9 mouse cellular contexts compared by ENCODE assay signal in the genomic region with DNA sequence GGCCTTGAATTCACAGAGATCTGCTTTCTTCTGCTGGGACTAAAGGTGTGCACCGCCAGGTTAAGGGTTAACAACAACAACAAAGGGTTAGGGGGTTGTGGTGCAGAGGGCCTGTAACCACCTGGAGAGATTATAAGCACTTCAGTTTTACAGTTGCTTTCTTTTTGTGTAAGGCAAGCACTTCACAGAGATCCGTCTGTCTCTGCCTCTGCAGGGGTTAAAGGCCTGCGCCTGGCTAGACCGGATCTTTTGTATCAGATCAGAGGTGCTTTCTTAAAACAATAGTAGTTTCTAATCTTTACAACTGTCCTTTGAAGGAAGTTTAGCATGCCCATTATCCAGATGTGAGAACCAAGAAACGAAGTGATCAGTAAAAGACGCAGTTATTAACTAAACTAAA. TPM values are rescaled to one million over a fixed set of nuclear protein-coding genes. Genes with fewer than 3 reads are reported as not detected.
DNase-seq lines count a peak whose midpoint lies in the region; ATAC-seq and TF ChIP-seq lines count a peak whose summit lies in the region.
"Had no signal": no experiment of that assay in that cellular context is flagged by ENCODE, and none has a peak within 500 bp of the region (broad histone marks: within the 10 kb centered on the region; RNA-seq: fewer than 3 reads in every experiment).

No protein-coding gene starts in this region.

- H3K9ac ChIP-seq in heart, embryonic 14.5 days (ENCODE audit: low read length) = 0 out of 2 replicates have a peak overlapping the region, but pooled peaks have one; percentile 52
- H3K9ac ChIP-seq in MEL (ENCODE audit: control insufficient read depth, low read depth, low read length, poor library complexity, severe bottlenecking) = peak overlapping the region; percentile 99
- H3K9ac ChIP-seq in hindbrain, embryonic 13.5 days = no peak overlapping the region; the same call in 1 of the 2 replicates
- peak overlapping the region; percentile 66; the same call in 1 of the 2 replicates for H3K9ac ChIP-seq in midbrain, embryonic 16.5 days (ENCODE audit: low read depth, low read length)

- TF ChIP-seq POLR2A in MEL (IDR thresholded peaks at IDR 0.05; ENCODE audit: control insufficient read depth in 1 of 2, insufficient read depth in 1 of 2, low read depth in 1 of 2, low read length in 2 of 2, poor library complexity in 1 of 2) = no peak

- 27% methylated on average over 6 of the region's 6 CpGs for WGBS in heart, embryonic 14.5 days
- WGBS in hindbrain, embryonic 13.5 days = 22% methylated on average over 6 of the region's 6 CpGs
- 18% methylated on average over 6 of the region's 6 CpGs for WGBS in midbrain, embryonic 16.5 days

- peaks cover 8% of the 10 kb centered on the region for H3K79me2 ChIP-seq in MEL (ENCODE audit: control insufficient read depth, insufficient read depth, low read length, poor library complexity)

- TF ChIP-seq EP300 in MEL (IDR thresholded peaks at IDR 0.05; ENCODE audit: low read depth in 1 of 2, low read length in 2 of 2) = no peak

- H3K4me2 ChIP-seq in heart, embryonic 14.5 days (ENCODE audit: low read length) = peak overlapping the region; percentile 51
- H3K4me2 ChIP-seq in hindbrain, embryonic 13.5 days = peak overlapping the region; percentile 54
- H3K4me2 ChIP-seq in midbrain, embryonic 16.5 days (ENCODE audit: low read length) = peak overlapping the region; percentile 58

- TF ChIP-seq CTCF in MEL (IDR thresholded peaks at IDR 0.05 in 2 of 3, conservative IDR thresholded peaks at IDR 0.05 in 1 of 3; ENCODE audit: control insufficient read depth in 1 of 3, insufficient read depth in 1 of 3, low read depth in 2 of 3, low read length in 3 of 3, poor library complexity in 1 of 3, severe bottlenecking in 1 of 3) = no peak

- H3K27me3 ChIP-seq in heart, embryonic 14.5 days (ENCODE audit: control insufficient read depth, insufficient read depth, low read length) = no peaks in the 10 kb centered on the region
- H3K27me3 ChIP-seq in MEL (ENCODE audit: control insufficient read depth in 1 of 2, insufficient read depth in 2 of 2, low read length in 2 of 2) = no peaks in the 10 kb centered on the region
- no peaks in the 10 kb centered on the region; the same call in 1 of the 2 replicates for H3K27me3 ChIP-seq in hindbrain, embryonic 13.5 days
- no peaks in the 10 kb centered on the region for H3K27me3 ChIP-seq in midbrain, embryonic 16.5 days (ENCODE audit: control insufficient read depth, insufficient read depth, low read depth, low read length)

- TF ChIP-seq RAD21 in MEL (IDR thresholded peaks at IDR 0.05; ENCODE audit: low read depth, low read length) = no peak

- H3K4me1 ChIP-seq in heart, embryonic 14.5 days (ENCODE audit: control insufficient read depth in 2 of 2, insufficient read depth in 2 of 2, low read length in 2 of 2) = peaks cover 0 to 4% of the 10 kb centered on the region in 2 experiments; a peak in 1 of 4 replicates
- H3K4me1 ChIP-seq in MEL (ENCODE audit: control insufficient read depth in 1 of 2, insufficient read depth in 2 of 2, low read length in 2 of 2) = peaks cover 1 to 9% of the 10 kb centered on the region in 2 experiments; a peak in 3 of 4 replicates
- peaks cover 13% of the 10 kb centered on the region for H3K4me1 ChIP-seq in hindbrain, embryonic 13.5 days (replicated peaks)
- no peaks in the 10 kb centered on the region for H3K4me1 ChIP-seq in midbrain, embryonic 16.5 days (ENCODE audit: control insufficient read depth, insufficient read depth, low read length)

- H3K4me3 ChIP-seq in heart, embryonic 14.5 days (ENCODE audit: control insufficient read depth in 1 of 2, insufficient read depth in 1 of 2, low read depth in 1 of 2, low read length in 2 of 2) = peak overlapping the region; percentile 48 to 67
- H3K4me3 ChIP-seq in MEL (ENCODE audit: control insufficient read depth in 1 of 2, insufficient read depth in 1 of 2, low read depth in 2 of 2, low read length in 2 of 2) = peak overlapping the region; percentile 38 to 47
- H3K4me3 ChIP-seq in hindbrain, embryonic 13.5 days = peak overlapping the region; percentile 52
- peak overlapping the region; percentile 54 for H3K4me3 ChIP-seq in midbrain, embryonic 16.5 days (ENCODE audit: low read depth, low read length)

- peak overlapping the region; percentile 39 to 59; a peak in 2 of 4 replicates for H3K27ac ChIP-seq in heart, embryonic 14.5 days (replicated peaks in 1 of 2; ENCODE audit: control insufficient read depth in 1 of 2, insufficient read depth in 1 of 2, low read depth in 2 of 2, low read length in 2 of 2)
- H3K27ac ChIP-seq in MEL (ENCODE audit: control insufficient read depth, low read depth, low read length) = peak overlapping the region; percentile 61
- peak overlapping the region; percentile 30; the same call in 1 of the 2 replicates for H3K27ac ChIP-seq in hindbrain, embryonic 13.5 days
- H3K27ac ChIP-seq in midbrain, embryonic 16.5 days (ENCODE audit: low read length) = no peak overlapping the region

- no peaks in the 10 kb centered on the region for H3K9me3 ChIP-seq in heart, embryonic 14.5 days (ENCODE audit: control insufficient read depth, low read length)
- H3K9me3 ChIP-seq in MEL (replicated peaks; ENCODE audit: insufficient read depth, low read length) = no peaks in the 10 kb centered on the region
- H3K9me3 ChIP-seq in hindbrain, embryonic 13.5 days = no peaks in the 10 kb centered on the region
- no peaks in the 10 kb centered on the region for H3K9me3 ChIP-seq in midbrain, embryonic 16.5 days (replicated peaks; ENCODE audit: control insufficient read depth, low read length, poor library complexity, severe bottlenecking)

- ATAC-seq in heart, embryonic 14.5 days (ENCODE audit: insufficient number of reproducible peaks, insufficient read depth, low FRiP score, low read depth) = no peak
- peak; percentile 33; the same call in 1 of the 2 replicates for ATAC-seq in hindbrain, embryonic 13.5 days (ENCODE audit: low FRiP score)
- peak; percentile 23; the same call in 1 of the 2 replicates for ATAC-seq in midbrain, embryonic 16.5 days

- DNase-seq in heart, adult 11 months = no peak
- no peak for DNase-seq in MEL (ENCODE audit: low read depth, low spot score)
- no peak for DNase-seq in left cerebral cortex, postnatal 10 days (ENCODE audit: extremely low spot score in 1 of 2, low spot score in 2 of 2)
- no peak for DNase-seq in embryo, embryonic 9.5 days (ENCODE audit: extremely low spot score)
- DNase-seq in layer of hippocampus, adult 9-10 months (ENCODE audit: low spot score) = no peak

- intact Hi-C loops in left cerebral cortex, postnatal 10 days (cut with DNase I) = no loop called here

- H3K36me3 ChIP-seq in heart, embryonic 14.5 days (ENCODE audit: control insufficient read depth, insufficient read depth, low read length) = peaks cover 27% of the 10 kb centered on the region
- peaks cover 0 to 6% of the 10 kb centered on the region in 2 experiments; a peak in 3 of 4 replicates for H3K36me3 ChIP-seq in MEL (ENCODE audit: control insufficient read depth in 1 of 2, insufficient read depth in 2 of 2, low read length in 2 of 2)
- peaks cover 19% of the 10 kb centered on the region for H3K36me3 ChIP-seq in hindbrain, embryonic 13.5 days
- H3K36me3 ChIP-seq in midbrain, embryonic 16.5 days (ENCODE audit: control insufficient read depth, insufficient read depth, low read length) = no peaks in the 10 kb centered on the region; the same call in 1 of the 2 replicates

RNA-seq across cellular contexts. Expression of gene Med12, which starts 0.4 kb away (rescaled TPM):
- polyA plus RNA-seq in heart, embryonic 14.5 days (2014; fragmentation: Nextera tagmentation; extraction: Ambion mirVana) = 25.9 and 29.2 TPM in 2 replicates
- total RNA-seq in MEL (2012; rRNA removed) = 20.9 and 23.1 TPM in 2 replicates
- 10 to 100 TPM in 1 of 2 experiments, not detected in 1; 68.0 TPM for polyA plus RNA-seq in MEL (2012; ENCODE audit: insufficient read depth in 1 of 2, insufficient read length in 2 of 2, low read depth in 1 of 2, low replicate concordance in 2 of 2, missing spikeins in 1 of 2)
- 26.6 and 28.6 TPM in 2 replicates for polyA plus RNA-seq in hindbrain, embryonic 13.5 days (2015; fragmentation: Nextera tagmentation; extraction: Ambion mirVana)
- polyA plus RNA-seq in midbrain, embryonic 16.5 days (2015; fragmentation: Nextera tagmentation; extraction: Ambion mirVana) = 24.4 and 26.0 TPM in 2 replicates
- total RNA-seq in left cerebral cortex, postnatal 10 days (2021) = 10 to 100 TPM; 26.1 to 33.7 TPM

RNA-seq across cellular contexts. Expression of gene Gm20489, which starts 4.6 kb away (rescaled TPM):
- polyA plus RNA-seq in heart, embryonic 14.5 days (2014; fragmentation: Nextera tagmentation; extraction: Ambion mirVana) = not detected in 2 replicates
- not detected in 2 replicates for total RNA-seq in MEL (2012; rRNA removed)
- not detected for polyA plus RNA-seq in MEL (2012; ENCODE audit: insufficient read depth in 1 of 2, insufficient read length in 2 of 2, low read depth in 1 of 2, low replicate concordance in 2 of 2, missing spikeins in 1 of 2)
- polyA plus RNA-seq in hindbrain, embryonic 13.5 days (2015; fragmentation: Nextera tagmentation; extraction: Ambion mirVana) = not detected in 2 replicates
- not detected in 2 replicates for polyA plus RNA-seq in midbrain, embryonic 16.5 days (2015; fragmentation: Nextera tagmentation; extraction: Ambion mirVana)
- total RNA-seq in left cerebral cortex, postnatal 10 days (2021) = not detected
- polyA plus RNA-seq: Patski had no signal

RNA-seq across cellular contexts. Expression of gene Il2rg, which starts 5.4 kb away (rescaled TPM):
- polyA plus RNA-seq in heart, embryonic 14.5 days (2014; fragmentation: Nextera tagmentation; extraction: Ambion mirVana) = 16.7 and 18.0 TPM in 2 replicates
- 1.6 and 1.9 TPM in 2 replicates for total RNA-seq in MEL (2012; rRNA removed)
- polyA plus RNA-seq in MEL (2012; ENCODE audit: insufficient read depth in 1 of 2, insufficient read length in 2 of 2, low read depth in 1 of 2, low replicate concordance in 2 of 2, missing spikeins in 1 of 2) = 1 to 10 TPM in 1 of 2 experiments, not detected in 1; 3.5 TPM
- polyA plus RNA-seq in hindbrain, embryonic 13.5 days (2015; fragmentation: Nextera tagmentation; extraction: Ambion mirVana) = 5.4 and 6.2 TPM in 2 replicates
- 5.6 and 5.7 TPM in 2 replicates for polyA plus RNA-seq in midbrain, embryonic 16.5 days (2015; fragmentation: Nextera tagmentation; extraction: Ambion mirVana)
- total RNA-seq in left cerebral cortex, postnatal 10 days (2021) = 1 to 10 TPM; 2.5 to 3.7 TPM

RNA-seq across cellular contexts. Expression of gene Gm614, which starts 9.6 kb away (rescaled TPM):
- polyA plus RNA-seq in heart, embryonic 14.5 days (2014; fragmentation: Nextera tagmentation; extraction: Ambion mirVana) = not detected in 2 replicates
- total RNA-seq in MEL (2012; rRNA removed) = not detected in 2 replicates
- polyA plus RNA-seq in MEL (2012; ENCODE audit: insufficient read depth in 1 of 2, insufficient read length in 2 of 2, low read depth in 1 of 2, low replicate concordance in 2 of 2, missing spikeins in 1 of 2) = not detected
- 0.27 TPM in 1 of 2 replicates, not detected in the other for polyA plus RNA-seq in hindbrain, embryonic 13.5 days (2015; fragmentation: Nextera tagmentation; extraction: Ambion mirVana)
- polyA plus RNA-seq in midbrain, embryonic 16.5 days (2015; fragmentation: Nextera tagmentation; extraction: Ambion mirVana) = not detected in 2 replicates
- not detected for total RNA-seq in left cerebral cortex, postnatal 10 days (2021)
- polyA plus RNA-seq: Patski had no signal

RNA-seq across cellular contexts. Expression of gene Foxo4, which starts 19.1 kb away (rescaled TPM):
- polyA plus RNA-seq in heart, embryonic 14.5 days (2014; fragmentation: Nextera tagmentation; extraction: Ambion mirVana) = 1.4 and 2.3 TPM in 2 replicates
- total RNA-seq in MEL (2012; rRNA removed) = 12.3 and 13.8 TPM in 2 replicates
- polyA plus RNA-seq in MEL (2012; ENCODE audit: insufficient read depth in 1 of 2, insufficient read length in 2 of 2, low read depth in 1 of 2, low replicate concordance in 2 of 2, missing spikeins in 1 of 2) = 10 to 100 TPM in 1 of 2 experiments, not detected in 1; 18.5 TPM
- polyA plus RNA-seq in hindbrain, embryonic 13.5 days (2015; fragmentation: Nextera tagmentation; extraction: Ambion mirVana) = 1.0 and 1.3 TPM in 2 replicates
- polyA plus RNA-seq in midbrain, embryonic 16.5 days (2015; fragmentation: Nextera tagmentation; extraction: Ambion mirVana) = 0.57 and 0.65 TPM in 2 replicates
- 10 to 100 TPM in 1 of 2 experiments, 1 to 10 TPM in 1; 9.1 to 10.4 TPM for total RNA-seq in left cerebral cortex, postnatal 10 days (2021)
